Mouse (Mus musculus): ENCODE measurements around the gene Ndufv3. TPM values are rescaled to one million over a fixed set of nuclear protein-coding genes. Genes with fewer than 3 reads are reported as not detected.
A peak's percentile ranks its signal among the peaks of the same experiment; 100 is the strongest.

Gene Ndufv3
- total RNA-seq (2021) = 100 to 1,000 TPM; 267 to 275 TPM

DNA sequence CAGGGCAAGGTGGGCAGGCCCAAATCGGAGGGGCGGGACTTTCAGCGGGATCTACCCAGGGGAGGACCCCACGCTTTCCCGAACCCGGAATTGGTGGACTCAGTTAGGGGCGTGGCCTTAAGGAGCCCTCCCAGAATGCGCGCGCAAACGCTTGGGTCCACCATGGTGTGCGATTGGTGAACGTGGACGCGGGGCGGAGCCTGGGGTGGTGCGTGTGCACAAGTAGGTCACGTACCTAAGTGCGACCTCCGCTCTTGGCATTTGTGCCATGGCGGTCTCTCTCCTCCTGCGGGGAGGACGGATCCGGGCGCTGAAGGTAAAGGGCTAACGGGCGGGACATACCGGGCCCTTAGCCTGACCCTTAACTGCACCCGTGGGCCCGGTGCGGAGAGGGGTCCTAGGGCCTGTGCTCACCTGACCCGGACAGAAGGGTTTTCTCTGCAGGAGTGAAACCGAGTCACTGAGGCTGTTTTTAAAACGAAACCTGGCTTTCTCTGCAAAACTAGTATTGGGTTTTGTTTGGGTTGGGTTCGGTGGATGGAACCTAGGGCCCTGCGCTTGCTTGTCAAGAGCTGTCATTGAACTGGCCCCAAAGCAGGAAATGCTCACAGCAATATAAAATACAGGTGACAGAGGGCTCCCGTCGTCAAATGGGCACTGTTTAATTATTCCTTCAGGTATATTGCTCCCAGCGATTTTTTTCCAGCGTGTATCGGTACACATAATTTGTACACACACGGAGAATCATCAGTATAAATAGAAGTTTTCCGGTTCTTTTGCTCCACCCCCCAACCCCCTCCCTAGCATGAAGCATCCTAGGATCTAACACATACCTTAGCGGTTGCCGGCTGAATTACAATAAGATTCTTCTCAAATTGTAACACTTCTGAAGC lies at the start of gene Ndufv3, which contains the start of gene Wdr4:
TSS of gene Ndufv3 (plus strand) at position 170 of the 893 bp plus-strand sequence.
TSS of gene Wdr4 (minus strand) at position 35 of the 893 bp plus-strand sequence.
- peak; percentile 94 to 98 for DNase-seq

- no peak for DNase-seq
Observed at GRCm38 (mm10) chr17:31470766-31471418, 49.0 kb upstream of the Ndufv3 start.

DNA sequence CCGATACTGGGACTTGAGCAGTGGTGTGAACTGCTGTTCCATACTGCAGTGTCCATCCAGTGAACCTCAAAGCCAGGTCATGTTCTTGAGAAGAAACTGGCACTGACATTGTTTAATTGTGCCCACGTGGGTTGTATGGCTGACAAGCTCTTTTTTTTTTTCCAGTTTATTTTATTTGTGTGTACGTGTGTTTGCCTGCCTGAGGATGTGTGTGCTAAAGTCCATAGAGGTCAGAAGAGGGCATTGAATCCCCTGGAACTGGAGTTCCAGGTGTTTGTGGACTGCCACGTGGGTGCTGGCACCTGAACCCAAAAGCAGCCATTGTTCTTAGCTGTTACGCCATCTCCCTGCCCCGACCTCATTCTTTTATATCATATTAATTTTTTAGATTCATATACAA lies 45.5 kb upstream of the Ndufv3 start:
- no peak for DNase-seq

DNA sequence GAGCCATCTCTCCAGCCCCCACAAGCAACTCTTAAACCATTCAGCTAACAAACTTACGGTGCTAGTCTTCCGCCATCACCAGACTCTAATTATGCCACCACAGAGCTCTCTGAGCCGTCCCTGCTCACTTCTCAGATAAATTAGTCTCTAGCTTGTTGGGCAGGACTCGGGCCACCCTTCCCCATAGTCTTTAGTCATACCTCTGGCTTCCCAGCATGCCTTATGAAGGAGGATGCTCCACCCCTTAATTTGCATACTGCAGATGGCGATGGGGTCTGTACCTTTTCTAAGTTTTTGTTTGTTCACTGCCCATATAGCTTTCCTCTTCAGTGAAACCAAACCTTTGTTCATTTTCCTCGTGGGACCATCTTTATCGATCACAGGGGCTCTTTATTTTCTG lies 41.3 kb upstream of the Ndufv3 start:
- no peak for DNase-seq

DNA sequence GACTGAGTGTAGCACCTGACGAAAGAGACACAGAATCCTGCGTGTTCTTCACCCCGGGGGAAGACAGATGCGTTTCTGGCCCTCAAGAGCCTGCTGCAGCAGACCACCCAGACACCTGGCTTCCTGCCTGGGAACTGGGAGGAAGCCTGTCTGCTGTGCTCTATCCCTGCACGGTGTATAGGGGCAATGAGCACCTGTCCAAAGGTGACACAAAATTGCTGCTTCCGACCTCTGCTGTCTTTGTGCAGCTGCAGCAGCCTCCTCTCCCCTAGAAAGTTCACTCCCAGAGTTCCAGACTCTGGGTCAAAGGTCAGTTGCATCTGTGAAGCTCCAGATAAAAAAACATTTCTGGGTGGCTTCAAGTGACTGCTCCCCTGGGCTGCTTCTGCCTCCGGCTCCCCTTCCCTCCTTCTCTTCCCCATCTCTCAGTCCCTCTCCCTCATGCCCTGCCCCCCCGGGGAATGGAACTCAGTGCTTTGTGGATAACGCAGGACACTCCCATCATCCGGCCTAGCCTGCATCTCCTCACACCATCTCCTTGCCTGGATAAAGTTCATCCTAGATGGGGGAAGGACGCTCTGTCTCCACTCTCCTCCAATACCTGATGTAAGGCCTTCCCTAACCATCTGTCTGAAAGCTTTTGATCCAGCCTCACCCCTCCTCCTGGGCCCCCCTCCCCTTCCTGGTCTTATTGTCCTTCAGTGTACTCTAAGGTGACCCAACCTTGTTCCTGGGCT lies 40.6 kb upstream of the Ndufv3 start:
- DNase-seq = no peak

DNA sequence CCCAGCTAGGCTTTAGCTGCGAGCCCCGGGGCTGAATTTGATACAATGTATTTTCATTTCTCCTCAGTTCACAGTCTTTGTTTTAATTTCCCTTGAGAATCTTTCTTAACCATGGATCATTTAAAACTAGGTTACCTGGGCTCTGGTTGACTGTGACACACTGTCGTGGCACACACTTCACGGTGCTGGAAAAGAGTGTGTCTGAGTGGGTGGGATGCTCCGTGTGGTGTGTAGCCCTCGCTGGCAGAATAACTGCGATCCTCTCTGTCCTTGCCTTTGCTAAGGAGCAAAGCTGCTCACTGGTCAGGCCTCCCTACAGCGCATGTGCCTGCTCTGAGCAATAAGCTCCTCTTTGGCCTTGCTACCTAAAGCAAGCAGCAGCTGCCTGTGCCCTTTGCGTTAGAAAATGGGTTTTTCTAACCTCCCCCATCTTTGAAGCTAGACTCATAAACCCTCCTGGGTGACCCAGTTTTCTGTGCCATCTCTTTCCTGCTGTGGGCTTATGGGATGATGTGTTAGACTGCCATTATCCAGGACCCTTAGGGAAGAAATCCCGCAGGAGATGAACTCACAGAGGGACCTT lies 33.2 kb upstream of the Ndufv3 start:
- DNase-seq = no peak

GRCm38 (mm10) chr17:31487433-31488060 lies 32.4 kb upstream of the Ndufv3 start:
- DNase-seq = no peak

GRCm38 (mm10) chr17:31491355-31491754 lies 28.6 kb upstream of the Ndufv3 start:
- no peak for DNase-seq

DNA sequence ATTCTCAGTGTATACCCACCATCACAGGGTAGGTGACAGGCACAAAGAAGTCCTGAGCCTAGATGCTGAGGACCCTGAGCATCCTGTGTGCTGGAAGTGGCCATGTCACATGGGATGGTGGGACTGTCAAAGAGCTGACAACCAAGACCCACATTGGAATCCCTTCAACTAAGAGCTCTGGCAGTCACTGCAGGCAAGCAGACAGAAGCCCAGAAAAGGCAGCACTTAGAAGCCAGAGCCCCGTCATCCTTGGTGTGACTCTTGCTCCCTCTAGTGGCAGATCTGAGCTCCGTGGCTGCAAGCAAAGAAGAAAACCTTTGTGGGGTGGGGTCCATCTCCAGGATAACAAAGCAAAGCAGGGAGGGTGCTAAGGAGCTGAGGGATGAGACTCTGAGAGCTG lies 27.5 kb upstream of the Ndufv3 start:
- DNase-seq = peak; percentile 73 to 78

DNA sequence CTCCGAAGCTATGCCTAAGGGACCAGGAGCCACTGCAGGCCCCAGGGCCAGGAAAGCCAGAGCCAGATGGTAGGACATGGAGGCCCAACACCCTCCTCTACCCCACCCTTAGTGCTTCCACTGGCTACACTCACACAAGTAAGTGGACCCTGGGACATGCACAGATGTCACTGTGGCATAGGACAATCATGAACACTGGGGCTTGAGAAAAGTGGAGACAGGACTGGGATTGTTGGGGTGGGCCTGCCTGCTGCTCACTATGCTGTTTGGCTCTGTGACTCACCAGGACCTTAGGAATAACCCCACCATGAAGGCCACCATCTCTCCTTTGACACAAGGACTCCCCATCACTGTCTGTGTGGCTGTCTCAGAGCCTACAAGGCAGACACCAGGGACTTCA lies 24.9 kb upstream of the Ndufv3 start:
- DNase-seq = no peak

- no peak for DNase-seq
Observed at GRCm38 (mm10) chr17:31497726-31498125, 22.2 kb upstream of the Ndufv3 start.

DNA sequence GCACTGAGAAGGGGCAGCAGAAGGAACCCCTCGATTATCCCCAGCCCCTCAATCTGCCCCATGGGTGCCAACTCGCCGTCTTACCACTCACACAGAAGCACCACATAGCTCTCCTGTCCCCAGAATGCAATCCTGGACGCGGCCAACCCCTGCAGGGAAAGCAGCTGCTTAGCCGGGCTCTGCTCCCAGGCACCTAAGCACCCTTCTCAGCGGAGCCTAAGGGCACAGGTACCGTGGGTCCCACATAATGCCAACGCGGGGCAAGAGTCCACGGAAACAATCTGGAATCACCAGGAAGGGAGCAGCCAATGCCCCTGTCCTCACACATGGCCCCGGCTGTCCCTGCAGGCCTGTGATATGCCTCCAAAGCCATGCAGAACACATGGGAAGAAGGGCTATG lies 20.2 kb upstream of the Ndufv3 start:
- no peak for DNase-seq

GRCm38 (mm10) chr17:31500416-31500815 lies 19.5 kb upstream of the Ndufv3 start:
- no peak for DNase-seq

DNA sequence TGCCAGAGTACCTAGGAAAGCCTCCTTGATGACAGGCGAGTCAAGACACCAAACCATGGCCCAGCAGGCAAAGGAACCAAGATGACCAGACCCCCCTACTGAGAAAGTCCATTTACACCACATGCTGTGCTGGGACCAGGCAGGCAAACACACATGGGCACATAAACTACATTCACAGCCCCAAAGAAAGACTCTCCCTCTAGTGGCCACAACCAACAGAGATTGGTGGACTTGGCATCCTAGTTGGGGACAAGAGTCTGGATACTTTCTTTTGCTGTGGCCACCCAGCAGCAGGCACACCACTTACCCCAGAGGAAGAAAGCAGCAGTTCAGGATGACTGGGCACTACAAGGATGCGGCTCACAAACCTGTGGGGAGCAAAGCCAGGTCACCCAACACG lies 19.0 kb upstream of the Ndufv3 start:
- no peak for DNase-seq

GRCm38 (mm10) chr17:31502261-31502927 lies 17.5 kb upstream of the Ndufv3 start:
- DNase-seq = no peak

- no peak for DNase-seq
Observed at GRCm38 (mm10) chr17:31503337-31503736, 16.6 kb upstream of the Ndufv3 start.

GRCm38 (mm10) chr17:31503936-31504335 lies 16.0 kb upstream of the Ndufv3 start:
- DNase-seq = no peak

DNA sequence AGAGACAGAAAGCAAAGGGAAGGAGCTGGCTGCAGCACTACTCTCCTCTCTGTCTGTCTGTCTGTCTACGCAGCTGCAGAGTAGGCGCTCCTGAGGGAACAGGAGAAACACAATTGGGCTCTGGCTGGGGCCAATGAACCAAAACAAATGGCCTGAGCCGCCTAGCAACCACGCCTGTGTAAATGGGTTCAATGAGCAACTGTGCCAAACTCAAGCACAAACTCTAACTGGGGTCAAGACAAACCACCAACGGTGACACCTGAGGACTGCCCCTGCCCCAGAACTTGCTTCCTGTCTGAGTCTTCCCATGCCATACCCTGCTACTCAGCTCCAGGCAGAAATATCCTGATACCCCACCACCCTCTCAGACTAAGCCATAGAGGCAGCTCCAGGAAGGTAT lies 14.9 kb upstream of the Ndufv3 start:
- DNase-seq = no peak

DNA sequence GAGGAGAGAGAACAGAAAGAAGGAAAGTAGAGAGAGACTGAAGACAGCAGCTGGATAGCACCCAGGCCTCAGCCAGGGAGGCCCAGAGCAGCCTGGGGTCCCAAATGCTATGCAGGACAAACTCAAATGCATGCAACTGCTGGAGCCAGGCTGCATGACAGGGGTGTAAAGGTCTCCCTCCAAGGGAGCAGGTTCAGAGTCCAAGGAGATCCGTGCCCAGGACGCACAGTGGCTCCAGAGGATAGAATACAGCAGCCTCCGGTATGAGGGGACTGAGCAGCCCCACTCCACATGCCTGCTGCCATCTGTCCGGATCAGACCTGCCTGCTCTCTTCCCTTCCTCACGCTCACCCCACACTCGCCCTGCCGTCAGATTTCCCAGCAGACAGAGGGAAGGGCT lies 13.6 kb upstream of the Ndufv3 start:
- no peak for DNase-seq

GRCm38 (mm10) chr17:31510944-31511343 lies 9.0 kb upstream of the Ndufv3 start:
- no peak for DNase-seq

DNA sequence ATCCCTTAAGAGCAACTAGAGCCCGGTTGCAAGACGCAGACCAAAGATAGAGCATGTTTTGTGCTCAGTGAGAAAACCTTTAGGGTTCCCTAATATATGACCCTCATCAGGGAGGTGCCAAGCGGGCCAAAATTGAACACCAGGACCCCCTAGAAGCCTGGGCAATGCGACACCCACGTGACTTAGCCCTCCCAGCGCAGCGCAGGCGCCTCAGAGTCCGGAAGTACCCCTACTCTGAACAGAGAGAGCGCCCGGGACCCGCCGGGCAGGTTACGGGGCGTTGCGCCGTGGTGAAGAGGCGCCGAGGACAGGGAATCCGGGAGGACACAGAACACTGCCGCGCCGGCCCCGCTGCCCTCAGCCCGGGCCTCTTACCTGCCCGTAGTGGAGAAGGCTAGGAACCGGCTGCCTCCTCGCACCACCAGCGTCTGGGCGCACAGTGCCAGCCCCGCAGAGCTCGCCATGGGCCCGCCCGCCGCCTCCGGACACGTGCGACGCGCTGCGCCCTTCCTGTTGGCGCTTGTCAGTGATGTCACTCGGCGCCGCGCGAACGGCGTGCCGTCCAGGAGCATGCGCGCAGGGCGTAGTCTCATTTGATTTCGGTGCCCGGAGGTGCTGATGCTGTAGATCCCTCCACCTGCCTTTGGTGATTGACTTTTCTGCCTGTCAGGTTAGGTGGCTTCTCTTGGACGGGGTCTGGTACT lies 8.0 kb upstream of the Ndufv3 start:
- peak; percentile 89 to 90 for DNase-seq

Data from layer of hippocampus, postnatal 36 days (tissue).